Mouse (Mus musculus): ENCODE data around the gene Hivep3.

The Hivep3 gene

DNA sequence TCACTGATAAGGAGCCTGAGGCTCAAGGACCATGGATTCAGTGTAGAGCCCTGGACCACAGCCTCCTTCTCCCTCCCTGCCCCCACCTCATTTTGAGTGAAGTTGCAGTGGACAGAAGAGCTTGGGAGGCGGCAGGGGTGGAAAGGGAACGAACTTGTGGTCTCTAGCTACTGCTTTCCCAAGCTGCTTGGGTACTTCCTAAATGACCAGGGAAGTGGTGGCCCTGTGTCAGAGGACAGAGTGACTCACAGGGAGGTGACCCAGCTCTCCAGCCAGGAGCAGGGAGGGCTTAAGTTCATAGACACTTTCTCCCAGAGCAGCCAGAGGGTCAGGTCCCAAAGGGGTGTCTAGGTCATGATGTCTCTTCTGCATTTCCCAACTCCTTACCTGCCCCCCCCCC lies 178.6 kb downstream of the Hivep3 start:
- no peak for DNase-seq

GRCm38 (mm10) chr4:119914194-119914593 lies 180.6 kb downstream of the Hivep3 start:
- no peak for DNase-seq

DNA sequence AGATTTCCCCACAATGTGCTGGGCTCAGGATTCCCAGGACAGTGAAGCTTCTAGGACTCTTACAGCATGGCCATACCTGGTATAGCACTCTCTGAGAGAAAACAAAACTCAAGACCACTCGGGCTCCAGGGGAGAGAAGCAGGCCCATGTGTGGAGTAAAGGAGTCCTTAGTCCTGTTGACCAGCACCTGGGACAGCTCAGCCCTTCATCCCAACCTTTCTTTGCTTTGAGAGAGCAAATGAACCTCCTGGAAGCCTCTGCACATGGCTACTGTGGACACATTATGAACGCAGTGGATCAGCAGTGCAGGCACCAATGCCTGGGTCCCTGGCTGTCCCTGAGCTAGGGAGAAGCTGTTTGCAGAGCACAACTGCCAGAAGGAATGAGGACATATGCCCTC lies 181.5 kb downstream of the Hivep3 start:
- DNase-seq, result no peak

DNA sequence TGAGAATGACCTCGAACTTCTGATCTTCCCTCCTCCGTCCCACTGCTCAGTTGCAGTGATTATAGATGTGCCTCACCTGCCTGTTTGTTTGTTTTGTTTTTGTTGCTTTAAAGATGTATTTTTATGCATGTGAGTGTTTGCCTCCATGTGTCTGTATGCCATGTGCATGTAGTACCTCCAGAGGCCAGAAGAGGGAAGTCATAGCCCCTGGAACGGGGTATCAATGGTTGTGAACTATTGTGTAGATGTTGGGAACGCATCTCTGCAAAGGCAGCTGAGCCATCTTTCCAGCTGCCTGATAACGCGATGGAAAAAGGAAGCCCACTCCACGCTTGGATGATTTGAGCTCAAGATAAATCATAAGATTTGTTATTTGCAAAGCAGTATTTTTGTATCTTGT lies 183.9 kb downstream of the Hivep3 start:
- DNase-seq, result peak; percentile 58

GRCm38 (mm10) chr4:119919349-119919748 lies 185.8 kb downstream of the Hivep3 start:
- DNase-seq, result no peak

DNA sequence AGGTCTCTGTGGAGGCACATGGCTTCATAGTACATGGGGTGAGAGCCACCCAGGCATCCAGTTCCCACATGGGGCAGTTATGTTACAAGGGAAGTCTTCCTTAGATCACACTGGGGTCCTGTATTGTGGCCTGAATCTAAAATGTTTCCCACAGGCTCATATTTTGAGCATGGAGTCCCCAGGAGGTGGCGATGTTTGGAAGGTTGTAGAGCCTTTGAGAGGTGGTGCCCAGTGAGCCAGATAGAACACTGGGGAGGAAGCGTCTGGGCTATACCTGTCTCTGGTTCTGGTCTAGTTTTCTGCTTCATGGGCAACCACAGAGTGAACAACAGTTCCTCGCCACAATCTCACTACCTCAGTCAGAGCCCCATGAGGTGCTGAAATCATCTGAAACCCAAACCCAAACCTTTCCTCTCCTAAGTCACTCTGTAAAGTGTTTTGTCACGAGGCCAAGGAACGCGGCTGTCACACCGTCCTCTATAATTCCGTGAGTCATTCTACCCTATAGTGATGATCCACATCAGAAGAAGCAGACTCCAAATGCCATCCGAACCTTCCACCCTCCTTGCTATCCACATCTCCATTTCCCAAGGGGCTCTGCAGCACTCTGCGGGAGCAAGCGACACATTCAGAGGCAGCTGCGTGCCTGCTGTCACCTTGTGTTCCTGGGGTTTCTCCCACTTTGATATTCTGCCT lies 187.6 kb downstream of the Hivep3 start:
- no peak for DNase-seq

GRCm38 (mm10) chr4:119921723-119922266 lies 188.2 kb downstream of the Hivep3 start:
- no peak for DNase-seq

- DNase-seq, result no peak
Measured at GRCm38 (mm10) chr4:119922945-119923344, 189.4 kb downstream of the Hivep3 start.

GRCm38 (mm10) chr4:119923410-119923809 lies 189.8 kb downstream of the Hivep3 start:
- DNase-seq, result no peak

GRCm38 (mm10) chr4:119925052-119925451 lies 191.5 kb downstream of the Hivep3 start:
- DNase-seq, result no peak

- DNase-seq, result no peak
Measured at GRCm38 (mm10) chr4:119931923-119932322, 198.3 kb downstream of the Hivep3 start.

DNA sequence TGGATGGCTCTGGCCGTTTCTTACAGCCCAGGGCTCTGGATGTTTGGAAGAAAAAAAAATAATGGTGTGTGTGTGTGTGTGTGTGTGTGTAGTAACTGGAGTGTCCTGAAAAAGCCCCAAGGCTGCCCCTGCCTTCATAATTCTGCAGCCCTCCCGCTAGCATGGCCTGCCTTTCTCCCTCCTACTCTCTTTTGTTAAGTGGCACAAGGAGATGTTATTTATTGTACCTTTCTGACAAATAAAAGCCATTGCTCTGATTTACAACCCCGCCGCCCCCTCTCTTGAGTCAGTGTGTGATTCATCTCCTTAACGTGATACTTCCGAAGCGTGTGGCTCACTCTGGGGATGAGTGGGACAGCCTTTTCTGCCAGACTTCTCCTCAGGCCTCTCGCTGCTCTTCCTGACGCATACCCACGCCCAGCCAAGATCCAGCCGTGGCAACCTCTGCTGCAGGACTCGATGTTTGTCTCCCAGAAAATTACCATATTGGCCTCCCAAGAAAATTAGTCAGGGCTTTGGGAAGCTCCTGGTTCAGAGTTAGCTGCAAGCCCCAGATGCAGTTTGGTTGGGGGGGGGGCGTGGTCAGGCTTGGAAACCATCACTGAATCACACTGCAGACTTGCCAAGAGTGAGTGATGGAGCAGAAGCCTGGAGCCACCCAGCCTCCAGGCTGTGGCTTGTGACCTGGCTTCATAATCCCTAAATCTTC lies 199.1 kb downstream of the Hivep3 start:
- no peak for DNase-seq

DNA sequence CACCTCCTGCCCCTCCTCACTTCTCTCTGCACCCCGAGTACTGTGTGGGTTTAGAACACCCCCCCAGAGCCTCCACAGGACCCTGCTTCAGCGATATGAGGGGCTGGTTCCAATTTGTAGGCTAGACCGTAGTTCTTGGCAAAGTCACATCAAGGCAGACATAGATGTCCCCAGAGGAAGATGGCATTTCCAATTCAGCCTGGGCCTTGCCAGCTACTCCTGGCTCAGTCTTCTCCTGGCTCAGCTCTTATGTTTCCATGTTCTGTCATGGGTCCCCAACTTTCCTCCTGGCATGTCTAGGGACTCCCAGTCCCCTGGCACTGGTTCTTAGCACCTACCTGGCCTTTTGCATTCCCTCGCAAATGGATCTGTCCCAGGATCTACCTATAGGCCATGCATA lies 201.3 kb downstream of the Hivep3 start:
- no peak for DNase-seq

GRCm38 (mm10) chr4:119937876-119938275 lies 204.3 kb downstream of the Hivep3 start:
- peak; percentile 77 for DNase-seq

- DNase-seq, result no peak
Measured at GRCm38 (mm10) chr4:119938518-119938917, 204.9 kb downstream of the Hivep3 start.

- no peak for DNase-seq
Measured at GRCm38 (mm10) chr4:119939786-119940185, 206.2 kb downstream of the Hivep3 start.

GRCm38 (mm10) chr4:119946224-119946887 lies 212.8 kb downstream of the Hivep3 start:
- no peak for DNase-seq

GRCm38 (mm10) chr4:119947232-119948162 lies 213.9 kb downstream of the Hivep3 start:
- no peak for DNase-seq

- no peak for DNase-seq
Measured at GRCm38 (mm10) chr4:119948406-119948805, 214.8 kb downstream of the Hivep3 start.

DNA sequence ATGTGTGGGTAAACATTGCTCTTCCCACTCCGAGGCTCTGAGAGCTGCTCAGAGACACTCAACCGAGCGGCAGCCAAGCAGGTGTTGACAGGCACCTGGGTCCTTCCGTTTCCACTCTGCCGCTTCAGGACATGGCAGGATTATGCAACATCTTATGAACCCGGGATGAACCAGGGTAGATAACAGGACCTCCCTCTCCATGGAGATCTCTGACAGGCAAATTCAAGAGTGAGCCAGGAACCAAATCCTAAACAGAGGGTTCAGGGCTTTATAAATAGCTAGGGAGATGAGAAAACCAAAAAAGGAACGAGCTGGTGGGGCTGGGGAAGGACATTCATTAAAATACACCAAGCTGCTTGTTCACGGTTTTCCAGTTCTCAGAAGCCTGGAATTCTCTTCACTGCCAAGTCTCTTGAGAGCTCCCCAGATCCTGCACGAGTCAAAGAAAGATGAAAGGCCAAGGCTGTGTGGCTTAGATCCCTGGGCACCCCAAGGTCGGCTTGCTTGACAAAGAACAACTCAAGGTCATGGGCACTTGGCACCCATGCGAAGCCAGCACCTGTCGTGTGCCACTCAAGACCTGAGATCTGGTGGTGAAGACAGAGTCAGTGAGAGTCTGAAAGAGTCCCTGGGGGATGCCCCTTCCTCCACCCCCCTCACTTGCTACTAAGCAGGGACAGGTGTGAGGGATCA lies 215.5 kb downstream of the Hivep3 start:
- DNase-seq, result no peak

GRCm38 (mm10) chr4:119950181-119950580 lies 216.6 kb downstream of the Hivep3 start:
- no peak for DNase-seq

- DNase-seq, result no peak
Measured at GRCm38 (mm10) chr4:119951081-119951480, 217.5 kb downstream of the Hivep3 start.
